Mouse (Mus musculus) frontal cortex, postnatal 25 days (tissue): ENCODE results near the gene Usp46.

ENCODE experiments used
- DNase-seq, 2 experiments: peaks; one replicate each; pipeline ENCODE4 v3.0.0; 2022; ENCODE audit warnings: low spot score in 2 of 2

Usp46 gene

DNA sequence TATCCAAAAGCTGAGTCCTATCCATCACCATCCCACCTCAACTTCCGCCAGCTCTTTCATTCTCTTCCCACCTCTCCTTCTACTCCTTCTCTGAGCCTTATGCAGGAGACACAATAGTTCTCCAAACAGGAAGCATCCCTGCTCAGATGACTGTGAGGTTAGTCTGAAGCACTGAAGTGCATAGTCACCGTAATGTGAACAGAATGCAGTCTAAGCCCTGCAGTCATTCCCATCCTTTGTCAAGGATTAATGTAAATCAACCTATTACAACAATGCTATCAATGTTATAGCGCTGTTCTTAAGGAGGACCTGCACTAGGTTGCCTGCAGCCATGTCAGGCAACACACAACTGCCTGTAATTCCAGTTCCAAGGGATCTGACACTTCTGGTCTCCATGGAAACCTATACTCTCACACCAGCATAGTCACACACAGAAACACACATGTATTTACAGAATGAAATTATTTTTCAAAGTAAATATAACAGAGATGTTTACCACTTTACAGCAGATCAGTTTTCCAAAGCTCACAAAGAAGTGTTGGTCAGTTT, 115.1 kb downstream of the Usp46 start:
- no peak for DNase-seq

- no peak for DNase-seq
Observed at GRCm38 (mm10) chr5:73951649-73952000, 116.6 kb downstream of the Usp46 start.

GRCm38 (mm10) chr5:73950809-73951648, 117.2 kb downstream of the Usp46 start:
- no peak for DNase-seq
